Mouse (Mus musculus): Measurements from ENCODE around the gene Lpcat4.
A peak's percentile ranks its signal among the peaks of the same experiment; 100 is the strongest.
"Not testable (repeated sequence)": the region's sequence is repeated elsewhere in the genome, so short reads cannot be mapped to it uniquely, and the experiment has no call there.

The Lpcat4 gene

DNA sequence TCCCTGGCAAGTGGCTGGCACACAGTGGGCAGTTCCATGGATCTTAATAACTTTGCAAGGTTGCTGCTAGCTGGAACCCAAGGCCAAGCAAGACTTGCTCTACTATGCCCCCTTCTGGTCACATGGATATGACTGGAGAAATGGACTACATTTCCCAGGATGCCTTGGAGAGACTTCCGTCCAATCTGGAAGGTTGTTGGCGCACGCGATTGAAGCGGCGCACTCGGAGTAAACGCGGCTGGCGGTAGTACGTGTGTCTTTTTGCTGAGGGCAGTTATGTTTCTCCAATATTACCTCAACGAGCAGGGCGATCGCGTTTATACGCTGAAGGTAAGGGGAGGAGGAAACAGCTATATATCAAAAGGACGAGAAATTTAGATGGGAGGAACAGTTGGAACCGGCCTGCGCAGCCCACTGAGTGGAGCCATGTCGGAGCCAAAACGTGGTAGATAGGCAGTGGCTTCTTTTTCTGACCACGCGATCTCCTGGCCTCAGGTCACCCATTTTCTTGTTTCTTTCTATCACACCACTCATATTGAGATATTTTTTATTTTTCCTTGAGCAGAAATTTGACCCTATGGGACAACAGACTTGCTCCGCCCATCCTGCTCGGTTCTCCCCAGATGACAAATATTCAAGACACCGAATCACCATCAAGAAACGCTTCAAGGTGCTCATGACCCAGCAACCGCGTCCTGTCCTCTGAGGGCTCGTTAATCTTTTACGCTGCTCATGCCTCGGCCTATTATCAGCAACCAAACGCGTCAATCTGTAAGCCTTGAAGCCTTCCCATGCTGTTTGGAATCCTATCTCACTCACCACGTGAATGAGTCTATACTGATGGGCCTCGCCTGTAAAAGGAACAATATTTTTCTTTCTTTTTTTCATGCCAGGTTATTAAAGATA, 22.7 kb downstream of the Lpcat4 start, which contains the start of gene Nop10:
Nop10 (plus strand) TSS at position 179 of the 906 bp plus-strand sequence.
- peak; percentile 68 to 71 for DNase-seq (ENCODE audit: low spot score in 2 of 2)

- DNase-seq (ENCODE audit: low spot score in 2 of 2) = no peak
These were observed 23.6 kb downstream of the Lpcat4 start for GRCm38 (mm10) chr2:112262779-112263295.

GRCm38 (mm10) chr2:112264364-112264763, 25.1 kb downstream of the Lpcat4 start:
- no peak for DNase-seq (ENCODE audit: low spot score in 2 of 2)

DNA sequence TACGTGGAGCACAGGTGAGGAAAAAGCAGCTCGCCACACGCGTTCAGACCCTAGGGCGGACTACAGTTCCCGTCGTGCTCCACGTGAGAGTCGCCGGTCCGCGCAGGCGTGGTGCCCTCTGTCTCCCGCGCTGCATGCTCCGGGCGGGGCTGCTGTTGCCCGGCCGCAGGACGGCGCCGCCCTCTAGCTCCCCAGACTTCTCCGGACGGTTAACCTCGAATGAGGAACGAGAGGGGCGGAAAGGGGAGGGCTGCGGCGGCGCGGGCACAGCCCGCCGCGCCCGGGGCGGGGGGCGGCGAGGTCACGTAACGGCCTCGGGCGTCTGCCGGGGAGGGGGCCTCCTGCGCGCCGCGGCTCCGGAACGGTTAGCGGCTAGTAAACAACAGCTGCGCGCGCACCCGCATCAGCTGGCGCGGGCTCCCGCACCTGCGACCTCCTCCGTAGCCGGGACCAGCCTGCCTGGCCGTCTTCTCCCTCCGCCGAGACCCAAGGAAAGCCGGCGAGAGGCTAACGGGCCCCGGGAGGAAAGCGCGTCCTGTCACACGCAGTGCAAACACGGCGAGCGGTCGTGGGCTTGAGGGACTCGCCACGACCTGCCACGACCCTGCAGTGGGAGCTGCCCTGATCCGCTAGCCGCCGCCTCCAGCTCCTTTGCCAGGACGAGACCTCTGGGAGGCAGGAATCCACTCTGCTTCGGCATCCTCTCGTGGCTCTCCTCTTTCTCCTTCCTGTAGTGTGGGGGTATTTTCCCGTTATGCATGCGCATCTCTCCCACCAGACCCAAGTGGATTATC, 26.4 kb downstream of the Lpcat4 start, which contains the start of gene Slc12a6:
Slc12a6 (plus strand) TSS at position 378 of the 794 bp plus-strand sequence.
- DNase-seq (ENCODE audit: low spot score in 2 of 2) = peak; percentile 88 to 93

DNA sequence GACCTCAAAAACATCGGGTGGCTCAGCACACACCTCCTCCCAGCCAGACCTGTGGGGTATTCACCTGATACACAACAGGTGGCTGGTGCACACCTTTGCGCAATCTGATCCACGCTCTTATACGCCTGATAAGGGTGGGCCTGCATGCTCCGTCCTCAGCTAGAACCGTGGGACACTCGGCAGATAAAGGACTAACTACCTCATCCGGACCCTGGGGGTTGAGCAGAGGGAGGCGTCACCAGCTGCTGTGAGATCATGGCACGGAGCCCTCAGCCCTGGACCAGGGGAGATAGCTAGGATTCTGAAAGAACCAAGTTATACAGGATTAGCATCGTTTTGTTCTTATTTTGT, 26.9 kb downstream of the Lpcat4 start, which contains the start of gene Gm21985:
Gm21985 (plus strand) TSS at position 73 of the 351 bp plus-strand sequence.
- no peak for DNase-seq (ENCODE audit: low spot score in 2 of 2)

- DNase-seq (ENCODE audit: low spot score in 2 of 2) = no peak
These were observed 27.5 kb downstream of the Lpcat4 start for GRCm38 (mm10) chr2:112266780-112267179.

GRCm38 (mm10) chr2:112267547-112268269, 28.4 kb downstream of the Lpcat4 start:
- DNase-seq (ENCODE audit: low spot score in 2 of 2) = no peak

DNA sequence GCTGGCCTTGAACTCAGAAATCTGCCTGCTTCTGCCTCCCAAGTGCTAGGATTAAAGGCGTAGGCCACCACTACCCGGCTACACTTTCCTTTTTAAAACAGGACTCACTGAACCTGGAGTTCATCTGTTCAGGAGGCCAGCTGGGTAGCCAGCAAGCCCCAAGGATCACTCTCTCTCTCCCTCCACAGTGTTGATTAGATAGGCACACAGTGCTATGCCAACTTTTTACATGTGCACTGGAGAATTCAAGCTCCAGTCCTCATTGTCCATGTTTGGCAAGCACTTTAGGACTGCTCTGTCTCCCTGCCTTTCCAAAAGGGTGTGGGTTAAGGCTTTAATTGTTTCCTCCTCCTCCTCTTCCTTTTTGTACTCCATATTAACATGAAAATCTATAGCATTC, 30.7 kb downstream of the Lpcat4 start:
- DNase-seq (ENCODE audit: low spot score in 2 of 2) = no peak

GRCm38 (mm10) chr2:112272909-112273308, 33.6 kb downstream of the Lpcat4 start:
- DNase-seq (ENCODE audit: low spot score in 2 of 2) = no peak

GRCm38 (mm10) chr2:112273474-112273873, 34.2 kb downstream of the Lpcat4 start:
- no peak for DNase-seq (ENCODE audit: low spot score in 2 of 2)

DNA sequence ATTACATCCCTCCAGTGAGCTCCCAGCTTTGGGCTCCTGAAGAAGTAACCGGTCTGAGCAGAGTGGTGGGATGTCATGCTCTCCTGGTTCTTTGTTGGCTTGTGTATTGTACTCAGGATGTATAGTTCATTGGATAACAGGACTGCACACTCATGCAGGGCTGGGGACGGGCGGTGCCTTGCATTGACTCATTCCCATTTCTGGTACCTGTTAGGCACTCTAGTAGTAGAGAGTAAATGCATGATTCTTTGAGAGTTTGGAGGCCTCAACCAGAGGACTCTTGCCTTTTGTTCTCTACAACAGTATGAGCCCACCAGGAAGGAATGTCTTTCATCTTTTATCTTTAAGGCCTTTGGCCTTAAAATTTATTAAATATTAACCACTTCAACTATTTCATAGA, 37.6 kb downstream of the Lpcat4 start:
- DNase-seq (ENCODE audit: low spot score in 2 of 2) = no peak

- DNase-seq (ENCODE audit: low spot score in 2 of 2) = no peak
These were observed 43.6 kb downstream of the Lpcat4 start for GRCm38 (mm10) chr2:112282846-112283245.

- DNase-seq (ENCODE audit: low spot score in 2 of 2) = peak in 1 of 2 experiments; percentile 21
These were observed 45.2 kb downstream of the Lpcat4 start for GRCm38 (mm10) chr2:112284363-112285030.

- no peak for DNase-seq (ENCODE audit: low spot score in 2 of 2)
These were observed 45.7 kb downstream of the Lpcat4 start for GRCm38 (mm10) chr2:112285031-112285390.

GRCm38 (mm10) chr2:112286062-112286461, 46.8 kb downstream of the Lpcat4 start:
- not testable (repeated sequence) for DNase-seq (ENCODE audit: low spot score in 2 of 2)

GRCm38 (mm10) chr2:112287059-112287458, 47.8 kb downstream of the Lpcat4 start:
- no peak for DNase-seq (ENCODE audit: low spot score in 2 of 2)

- no peak for DNase-seq (ENCODE audit: low spot score in 2 of 2)
These were observed 50.2 kb downstream of the Lpcat4 start for GRCm38 (mm10) chr2:112289507-112289906.

DNA sequence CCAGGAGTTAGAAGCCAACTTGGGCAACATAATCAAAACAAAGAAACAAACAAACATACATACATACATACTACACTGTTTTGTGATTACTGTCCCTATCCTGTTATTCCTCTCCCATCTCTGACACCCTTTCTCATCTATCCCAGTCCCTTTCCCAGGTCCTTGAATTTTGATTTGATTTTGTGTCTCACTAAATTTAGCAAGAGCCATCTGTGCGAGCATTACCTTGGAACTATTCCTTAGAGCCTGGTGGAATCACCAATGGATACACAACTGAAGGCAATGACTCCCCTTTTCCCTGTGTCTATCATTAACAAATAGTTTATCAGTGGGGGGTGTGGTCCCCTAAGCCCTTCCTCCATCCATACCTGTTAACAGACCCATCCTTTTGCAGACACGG, 53.6 kb downstream of the Lpcat4 start:
- DNase-seq (ENCODE audit: low spot score in 2 of 2) = no peak

GRCm38 (mm10) chr2:112296211-112296610, 56.9 kb downstream of the Lpcat4 start:
- no peak for DNase-seq (ENCODE audit: low spot score in 2 of 2)

Measured in urinary bladder, postnatal 4 days (tissue).